In the genomic region with DNA sequence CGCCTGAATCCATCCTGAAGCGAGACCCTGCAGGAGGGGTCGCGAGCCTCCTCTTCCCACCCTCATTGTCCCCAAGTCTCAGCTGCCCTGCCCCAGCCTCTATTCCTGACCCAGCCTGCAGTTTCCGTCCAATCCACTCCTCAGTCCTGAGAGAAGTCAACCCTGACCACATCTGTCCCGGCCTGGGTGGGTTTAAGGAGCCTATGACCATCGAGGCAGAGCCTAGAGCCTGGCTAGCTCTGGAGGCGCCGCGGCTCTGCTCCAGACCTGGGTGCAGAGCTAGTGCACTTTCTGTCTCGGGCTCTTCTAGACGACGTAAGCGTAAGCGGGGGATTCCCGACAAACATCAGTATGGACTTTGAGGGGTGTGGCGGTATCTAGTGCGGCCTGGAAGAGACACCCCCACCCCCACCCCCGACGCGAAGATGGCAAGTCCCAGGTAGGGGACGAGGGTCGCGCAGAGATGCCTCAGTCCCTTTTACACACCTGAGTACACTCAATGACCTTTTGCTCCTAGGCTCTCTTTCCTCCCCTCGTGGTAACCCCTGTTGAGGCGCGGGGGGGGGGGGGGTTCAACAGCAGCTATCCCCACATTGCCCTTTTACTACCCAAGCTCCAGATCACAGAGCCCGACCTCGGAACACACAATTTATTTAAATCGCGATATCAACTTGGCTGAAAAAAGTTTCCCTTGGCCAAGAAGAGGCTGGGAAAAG, we compare ENCODE assay signal across 8 mouse cellular contexts. TPM values are rescaled to one million over a fixed set of nuclear protein-coding genes. Genes with fewer than 3 reads are reported as not detected.
DNase-seq lines count a peak whose midpoint lies in the region; ATAC-seq and TF ChIP-seq lines count a peak whose summit lies in the region.

No protein-coding gene starts in this region.

- DNase-seq in kidney, postnatal 10 days: peak; percentile 39
- DNase-seq in kidney, postnatal 25 days: no peak
- no peak for DNase-seq in cerebellum, adult 11-12 months
- DNase-seq in cerebellum, postnatal 25 days: no peak

- H3K9me3 ChIP-seq in hindbrain, embryonic 13.5 days: no peaks in the 10 kb centered on the region
- H3K9me3 ChIP-seq in midbrain, embryonic 16.5 days (replicated peaks; ENCODE audit: control insufficient read depth, low read length, poor library complexity, severe bottlenecking): no peaks in the 10 kb centered on the region

- H3K9ac ChIP-seq in hindbrain, embryonic 13.5 days: peak overlapping the region; percentile 85
- H3K9ac ChIP-seq in midbrain, embryonic 16.5 days (ENCODE audit: low read depth, low read length): peak overlapping the region; percentile 89

- peaks cover 7% of the 10 kb centered on the region for H3K36me3 ChIP-seq in hindbrain, embryonic 13.5 days
- 0 out of 2 replicates have a peak, but pooled peaks cover 5% of the 10 kb centered on the region for H3K36me3 ChIP-seq in midbrain, embryonic 16.5 days (ENCODE audit: control insufficient read depth, insufficient read depth, low read length)

- H3K4me2 ChIP-seq in hindbrain, embryonic 13.5 days: peak overlapping the region; percentile 86
- H3K4me2 ChIP-seq in midbrain, embryonic 16.5 days (ENCODE audit: low read length): peak overlapping the region; percentile 92

- no peak for TF ChIP-seq POLR2A in bone marrow macrophage, adult 2 months (IDR thresholded peaks at IDR 0.05; ENCODE audit: borderline replicate concordance, low read depth, low read length)

- WGBS in hindbrain, embryonic 13.5 days: under 1% methylated on average over 31 of the region's 31 CpGs
- WGBS in midbrain, embryonic 16.5 days: under 1% methylated on average over 30 of the region's 31 CpGs

- no peak overlapping the region for H3K27ac ChIP-seq in bone marrow macrophage, adult 2 months (ENCODE audit: insufficient read depth, low read depth, low read length)
- H3K27ac ChIP-seq in hindbrain, embryonic 13.5 days: peak overlapping the region; percentile 94; the same call in 1 of the 2 replicates
- peak overlapping the region; percentile 89 for H3K27ac ChIP-seq in midbrain, embryonic 16.5 days (ENCODE audit: low read length)

- peaks cover 12% of the 10 kb centered on the region for H3K4me1 ChIP-seq in bone marrow macrophage, adult 2 months (ENCODE audit: control insufficient read depth, insufficient read depth, low read length)
- peaks cover 70% of the 10 kb centered on the region for H3K4me1 ChIP-seq in hindbrain, embryonic 13.5 days (replicated peaks)
- peaks cover 44% of the 10 kb centered on the region for H3K4me1 ChIP-seq in midbrain, embryonic 16.5 days (ENCODE audit: control insufficient read depth, insufficient read depth, low read length)

- peak; percentile 3 for ATAC-seq in hindbrain, embryonic 13.5 days (ENCODE audit: low FRiP score)
- ATAC-seq in midbrain, embryonic 16.5 days: peak; percentile 19
- ATAC-seq in erythroid progenitor cell, adult 5-6 weeks (replicated peaks; ENCODE audit: low FRiP score, poor library complexity, severe bottlenecking): no peak; the same call in 1 of the 2 replicates

- TF ChIP-seq CTCF in bone marrow macrophage, adult 2 months (IDR thresholded peaks at IDR 0.05; ENCODE audit: low read depth, low read length): no peak

- peaks cover 84% of the 10 kb centered on the region for H3K27me3 ChIP-seq in hindbrain, embryonic 13.5 days
- peaks cover 50% of the 10 kb centered on the region for H3K27me3 ChIP-seq in midbrain, embryonic 16.5 days (ENCODE audit: control insufficient read depth, insufficient read depth, low read depth, low read length)

- peak overlapping the region; percentile 80 for H3K4me3 ChIP-seq in bone marrow macrophage, adult 2 months (ENCODE audit: insufficient read depth, low read length)
- peak overlapping the region; percentile 74 for H3K4me3 ChIP-seq in hindbrain, embryonic 13.5 days
- peak overlapping the region; percentile 63 for H3K4me3 ChIP-seq in midbrain, embryonic 16.5 days (ENCODE audit: low read depth, low read length)

RNA-seq across cellular contexts. Expression of a gene that starts 1.1 kb away (rescaled TPM):
- polyA plus RNA-seq in bone marrow macrophage, adult 2 months (2012; ENCODE audit: insufficient read depth, insufficient read length, missing spikeins): 6.2 and 9.5 TPM in 2 replicates
- 10.0 and 11.1 TPM in 2 replicates for polyA plus RNA-seq in hindbrain, embryonic 13.5 days (2015; fragmentation: Nextera tagmentation; extraction: Ambion mirVana)
- polyA plus RNA-seq in midbrain, embryonic 16.5 days (2015; fragmentation: Nextera tagmentation; extraction: Ambion mirVana): 8.5 and 8.6 TPM in 2 replicates
- 1.3 TPM in 1 of 2 replicates, not detected in the other for total RNA-seq in erythroid progenitor cell, adult 5-6 weeks (2015; ENCODE audit: low replicate concordance)
- total RNA-seq in erythroid progenitor cell, adult 5-6 weeks (2017; ENCODE audit: low replicate concordance): 1.0 and 3.3 TPM in 2 replicates

RNA-seq across cellular contexts. Expression of a gene that starts 19.1 kb away (rescaled TPM):
- polyA plus RNA-seq in bone marrow macrophage, adult 2 months (2012; ENCODE audit: insufficient read depth, insufficient read length, missing spikeins): 1.9 and 2.0 TPM in 2 replicates
- 20.3 and 24.2 TPM in 2 replicates for polyA plus RNA-seq in hindbrain, embryonic 13.5 days (2015; fragmentation: Nextera tagmentation; extraction: Ambion mirVana)
- polyA plus RNA-seq in midbrain, embryonic 16.5 days (2015; fragmentation: Nextera tagmentation; extraction: Ambion mirVana): 13.3 and 18.0 TPM in 2 replicates
- not detected in 2 replicates for total RNA-seq in erythroid progenitor cell, adult 5-6 weeks (2015; ENCODE audit: low replicate concordance)
- 0.51 TPM in 1 of 2 replicates, not detected in the other for total RNA-seq in erythroid progenitor cell, adult 5-6 weeks (2017; ENCODE audit: low replicate concordance)

RNA-seq across cellular contexts. Expression of a gene that starts 44.1 kb away (rescaled TPM):
- 15.8 and 17.2 TPM in 2 replicates for polyA plus RNA-seq in bone marrow macrophage, adult 2 months (2012; ENCODE audit: insufficient read depth, insufficient read length, missing spikeins)
- 14.1 and 15.8 TPM in 2 replicates for polyA plus RNA-seq in hindbrain, embryonic 13.5 days (2015; fragmentation: Nextera tagmentation; extraction: Ambion mirVana)
- 23.9 and 25.6 TPM in 2 replicates for polyA plus RNA-seq in midbrain, embryonic 16.5 days (2015; fragmentation: Nextera tagmentation; extraction: Ambion mirVana)
- 5.4 and 13.4 TPM in 2 replicates for total RNA-seq in erythroid progenitor cell, adult 5-6 weeks (2015; ENCODE audit: low replicate concordance)
- 2.7 and 4.4 TPM in 2 replicates for total RNA-seq in erythroid progenitor cell, adult 5-6 weeks (2017; ENCODE audit: low replicate concordance)

RNA-seq across cellular contexts. Expression of a gene that starts 53.9 kb away (rescaled TPM):
- polyA plus RNA-seq in bone marrow macrophage, adult 2 months (2012; ENCODE audit: insufficient read depth, insufficient read length, missing spikeins): not detected in 2 replicates
- not detected in 2 replicates for polyA plus RNA-seq in hindbrain, embryonic 13.5 days (2015; fragmentation: Nextera tagmentation; extraction: Ambion mirVana)
- not detected in 2 replicates for polyA plus RNA-seq in midbrain, embryonic 16.5 days (2015; fragmentation: Nextera tagmentation; extraction: Ambion mirVana)
- not detected in 2 replicates for total RNA-seq in erythroid progenitor cell, adult 5-6 weeks (2015; ENCODE audit: low replicate concordance)
- not detected in 2 replicates for total RNA-seq in erythroid progenitor cell, adult 5-6 weeks (2017; ENCODE audit: low replicate concordance)
